Mouse (Mus musculus) embryonic fibroblast, embryonic 13.5 days (primary cell): ENCODE data around the gene Dirc2. TPM values are rescaled to one million over a fixed set of nuclear protein-coding genes. Genes with fewer than 3 reads are reported as not detected.

Experiments
- H3K27ac ChIP-seq: 2 replicates; pipeline ENCODE4 v1.5.1; 2012; ENCODE audit warnings: low read length, control low read depth, inconsistent platforms; ENCODE audit not compliant: insufficient read depth
- H3K4me1 ChIP-seq: 2 replicates; pipeline ENCODE4 v1.6.1; 2011; ENCODE audit warnings: low read length; ENCODE audit not compliant: control insufficient read depth, insufficient read depth
- H3K4me3 ChIP-seq: 2 replicates; pipeline ENCODE4 v1.5.1; 2011; ENCODE audit warnings: mild to moderate bottlenecking, control low read depth, low read length; ENCODE audit not compliant: insufficient read depth
- CTCF ChIP-seq: IDR thresholded peaks from 2 replicates; pipeline ENCODE4 v1.5.1; 2011; ENCODE audit warnings: mild to moderate bottlenecking, control low read depth, low read length, moderate library complexity, borderline replicate concordance; ENCODE audit not compliant: insufficient read depth
- POLR2A ChIP-seq: IDR thresholded peaks from 2 replicates; pipeline ENCODE4 v1.6.1; 2011; ENCODE audit warnings: low read depth, mild to moderate bottlenecking, control low read depth, low read length, moderate library complexity
- polyA plus RNA-seq: library from polyadenylated mRNA; stranded (reverse); fragments of >200 nt; gene quantifications from 2 replicates; pipeline ENCODE4 v1.2.4, GENCODE M21; 2011; ENCODE audit warnings: low read depth; ENCODE audit not compliant: missing spikeins, insufficient read length

Dirc2 gene
- polyA plus RNA-seq, 1 experiment = 27.6 TPM

- no peak for TF ChIP-seq CTCF
- no peak for TF ChIP-seq POLR2A
- no peak overlapping the region for H3K4me3 ChIP-seq
- no peaks in the 10 kb centered on the region for H3K4me1 ChIP-seq
- no peak overlapping the region for H3K27ac ChIP-seq
Observed at GRCm38 (mm10) chr16:35788330-35788729, 19.2 kb upstream of the Dirc2 start.

- TF ChIP-seq CTCF = no peak
- no peak for TF ChIP-seq POLR2A
- Histone ChIP-seq H3K27ac (no peak overlapping the region), H3K4me1 (no peaks in the 10 kb centered on the region), H3K4me3 (no peak overlapping the region)
Observed at GRCm38 (mm10) chr16:35787568-35788189, 18.5 kb upstream of the Dirc2 start.

GRCm38 (mm10) chr16:35787163-35787562, 18.0 kb upstream of the Dirc2 start:
- TF ChIP-seq CTCF (no peak), POLR2A (no peak)
- Histone ChIP-seq H3K4me3 (no peak overlapping the region), H3K4me1 (no peaks in the 10 kb centered on the region), H3K27ac (no peak overlapping the region)

- TF ChIP-seq POLR2A (no peak), CTCF (no peak)
- Histone ChIP-seq H3K27ac (no peak overlapping the region), H3K4me3 (no peak overlapping the region), H3K4me1 (no peaks in the 10 kb centered on the region)
Observed at GRCm38 (mm10) chr16:35784134-35784725, 15.1 kb upstream of the Dirc2 start.

- no peak for TF ChIP-seq POLR2A
- no peak for TF ChIP-seq CTCF
- Histone ChIP-seq H3K27ac (no peak overlapping the region), H3K4me3 (no peak overlapping the region), H3K4me1 (no peaks in the 10 kb centered on the region)
Observed at GRCm38 (mm10) chr16:35783207-35783573, 14.0 kb upstream of the Dirc2 start.

GRCm38 (mm10) chr16:35782451-35783206, 13.5 kb upstream of the Dirc2 start:
- Histone ChIP-seq H3K4me1 (no peaks in the 10 kb centered on the region), H3K27ac (no peak overlapping the region), H3K4me3 (no peak overlapping the region)
- TF ChIP-seq CTCF (no peak), POLR2A (no peak)

- TF ChIP-seq POLR2A = no peak
- TF ChIP-seq CTCF = no peak
Observed at GRCm38 (mm10) chr16:35781651-35782050, 12.5 kb upstream of the Dirc2 start.

GRCm38 (mm10) chr16:35781096-35781495, 11.9 kb upstream of the Dirc2 start:
- TF ChIP-seq POLR2A = no peak
- no peak for TF ChIP-seq CTCF
- Histone ChIP-seq H3K27ac (no peak overlapping the region), H3K4me3 (no peak overlapping the region), H3K4me1 (no peaks in the 10 kb centered on the region)

More at GRCm38 (mm10) chr16:35781651-35782050, 12.5 kb upstream of the Dirc2 start:
- Histone ChIP-seq H3K4me3 (no peak overlapping the region), H3K4me1 (no peaks in the 10 kb centered on the region), H3K27ac (no peak overlapping the region)

- Histone ChIP-seq H3K4me1 (no peaks in the 10 kb centered on the region), H3K27ac (no peak overlapping the region), H3K4me3 (no peak overlapping the region)
- TF ChIP-seq POLR2A (no peak), CTCF (no peak)
Observed at GRCm38 (mm10) chr16:35779681-35780080, 10.5 kb upstream of the Dirc2 start.

GRCm38 (mm10) chr16:35777768-35778167, 8.6 kb upstream of the Dirc2 start:
- no peak overlapping the region for H3K4me3 ChIP-seq
- H3K27ac ChIP-seq = no peak overlapping the region
- no peaks in the 10 kb centered on the region for H3K4me1 ChIP-seq
- TF ChIP-seq CTCF = no peak
- no peak for TF ChIP-seq POLR2A
